Mouse (Mus musculus): ENCODE measurements at regions not wholly inside any gene's neighbourhood (a gene's known extent, or its start where the extent isn't known, plus 50 kb on each side); places are given as distances from the start of the nearest gene placed in this dataset.

- Histone ChIP-seq H3K27ac (ENCODE audit: insufficient read depth, low read depth, low read length) (peak overlapping the region; percentile 80), H3K4me1 (ENCODE audit: control insufficient read depth, insufficient read depth, low read length) (peaks cover 8% of the 10 kb centered on the region), H3K4me3 (ENCODE audit: insufficient read depth, low read length) (no peak overlapping the region)
- TF ChIP-seq CTCF (IDR thresholded peaks at IDR 0.05; ENCODE audit: low read depth, low read length) (no peak), POLR2A (IDR thresholded peaks at IDR 0.05; ENCODE audit: borderline replicate concordance, low read depth, low read length) (no peak)
Observed at GRCm38 (mm10) chr6:106991586-106991985, 191.7 kb upstream of the Crbn start.

DNA sequence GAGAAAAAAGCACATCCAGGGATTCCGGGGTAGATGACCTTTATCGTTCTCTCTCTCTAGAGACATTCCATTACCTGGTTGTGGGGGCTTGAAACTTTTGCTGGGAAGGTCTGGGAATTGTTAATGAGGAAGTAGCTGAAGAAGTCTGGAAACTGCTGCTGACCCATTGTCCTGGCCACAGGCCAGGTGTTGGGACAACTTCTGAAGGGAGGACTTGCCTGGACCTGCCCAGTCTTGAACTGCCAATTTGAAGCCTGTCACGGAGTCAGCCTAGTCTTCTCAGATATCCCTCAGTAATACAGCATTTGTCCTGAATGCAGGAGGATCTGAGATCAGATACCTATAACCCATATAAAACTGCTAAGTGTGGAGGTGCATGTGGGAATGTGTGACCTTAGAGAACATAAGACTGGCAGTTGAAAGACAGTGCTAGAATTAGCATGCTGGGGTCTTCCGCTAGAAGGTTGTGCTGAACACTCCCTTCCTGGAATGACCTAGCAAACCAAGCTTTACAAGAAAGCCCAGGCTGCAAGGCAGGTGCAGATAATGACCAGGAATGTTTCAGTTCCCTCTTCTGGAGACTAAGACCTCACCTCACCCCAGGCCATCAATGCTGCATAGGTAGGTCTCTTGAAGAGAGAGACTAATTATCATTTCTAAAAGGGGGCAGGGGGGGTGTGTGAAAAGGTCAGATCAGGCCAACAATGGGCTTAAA lies 204.7 kb upstream of the Crbn start:
- Histone ChIP-seq H3K4me1 (ENCODE audit: control insufficient read depth, insufficient read depth, low read length) (peaks cover 4% of the 10 kb centered on the region; the same call in 1 of the 2 replicates), H3K4me3 (ENCODE audit: insufficient read depth, low read length) (no peak overlapping the region), H3K27ac (ENCODE audit: insufficient read depth, low read depth, low read length) (no peak overlapping the region)
- no peak for TF ChIP-seq CTCF (IDR thresholded peaks at IDR 0.05; ENCODE audit: low read depth, low read length)
- TF ChIP-seq POLR2A (IDR thresholded peaks at IDR 0.05; ENCODE audit: borderline replicate concordance, low read depth, low read length) = no peak

- TF ChIP-seq POLR2A (IDR thresholded peaks at IDR 0.05; ENCODE audit: borderline replicate concordance, low read depth, low read length) = no peak
- TF ChIP-seq CTCF (IDR thresholded peaks at IDR 0.05; ENCODE audit: low read depth, low read length) = no peak
- Histone ChIP-seq H3K4me1 (ENCODE audit: control insufficient read depth, insufficient read depth, low read length) (no peaks in the 10 kb centered on the region), H3K4me3 (ENCODE audit: insufficient read depth, low read length) (no peak overlapping the region), H3K27ac (ENCODE audit: insufficient read depth, low read depth, low read length) (no peak overlapping the region)
Observed at GRCm38 (mm10) chr6:107010785-107011184, 210.9 kb upstream of the Crbn start.

DNA sequence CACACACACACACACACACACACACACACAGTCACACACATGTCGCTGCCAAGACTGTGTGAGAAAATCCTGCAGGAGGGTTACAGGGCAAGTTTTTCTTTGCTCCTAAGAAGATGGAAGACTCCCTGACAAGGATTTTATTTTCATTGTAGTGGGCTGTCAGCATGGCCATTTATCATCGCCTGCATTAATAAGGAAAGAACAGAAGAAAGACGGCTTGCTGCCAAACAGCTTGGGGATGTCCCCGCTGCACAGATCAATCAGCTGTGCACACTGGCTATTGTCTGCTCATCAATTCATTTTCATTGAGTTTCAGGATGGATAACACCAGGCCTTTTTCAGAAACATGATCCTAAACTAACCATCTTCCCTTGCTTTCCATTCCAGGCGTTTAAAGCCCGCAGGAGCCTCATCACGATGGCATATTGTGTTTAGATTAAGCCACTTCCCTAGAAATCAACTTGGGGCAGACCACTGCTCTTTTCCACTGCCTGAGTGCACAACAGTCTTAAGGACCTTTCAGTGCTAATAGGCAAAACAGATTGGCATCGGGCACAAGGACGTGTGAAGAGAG lies 213.1 kb upstream of the Crbn start:
- H3K4me3 ChIP-seq (ENCODE audit: insufficient read depth, low read length) = no peak overlapping the region
- no peak for TF ChIP-seq POLR2A (IDR thresholded peaks at IDR 0.05; ENCODE audit: borderline replicate concordance, low read depth, low read length)
- no peak for TF ChIP-seq CTCF (IDR thresholded peaks at IDR 0.05; ENCODE audit: low read depth, low read length)
- no peak overlapping the region for H3K27ac ChIP-seq (ENCODE audit: insufficient read depth, low read depth, low read length)
- H3K4me1 ChIP-seq (ENCODE audit: control insufficient read depth, insufficient read depth, low read length) = no peaks in the 10 kb centered on the region

GRCm38 (mm10) chr6:107019126-107019525 lies 219.2 kb upstream of the Crbn start:
- Histone ChIP-seq H3K4me1 (ENCODE audit: control insufficient read depth, insufficient read depth, low read length) (no peaks in the 10 kb centered on the region), H3K27ac (ENCODE audit: insufficient read depth, low read depth, low read length) (no peak overlapping the region), H3K4me3 (ENCODE audit: insufficient read depth, low read length) (no peak overlapping the region)
- TF ChIP-seq CTCF (IDR thresholded peaks at IDR 0.05; ENCODE audit: low read depth, low read length) (no peak), POLR2A (IDR thresholded peaks at IDR 0.05; ENCODE audit: borderline replicate concordance, low read depth, low read length) (no peak)

DNA sequence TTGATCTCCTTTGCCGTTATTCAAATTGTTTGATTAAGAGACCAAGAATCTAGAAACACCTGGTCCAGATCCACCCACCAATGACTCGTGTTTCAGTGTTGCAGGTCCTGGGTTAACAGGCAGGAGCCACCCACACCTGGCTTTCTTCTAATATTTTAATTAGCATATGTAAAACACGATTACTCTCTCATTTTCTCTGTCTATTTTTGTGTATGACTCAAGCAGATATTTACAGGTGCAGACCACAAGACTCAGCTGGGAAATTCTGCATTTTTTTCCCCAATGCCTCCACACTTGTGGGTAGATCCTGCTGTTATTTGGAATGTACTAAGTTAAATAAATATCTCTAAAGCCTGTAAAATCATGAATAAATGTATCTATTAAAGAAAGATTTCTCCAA lies 245.3 kb upstream of the Crbn start:
- Histone ChIP-seq H3K4me1 (ENCODE audit: control insufficient read depth, insufficient read depth, low read length) (no peaks in the 10 kb centered on the region), H3K27ac (ENCODE audit: insufficient read depth, low read depth, low read length) (no peak overlapping the region), H3K4me3 (ENCODE audit: insufficient read depth, low read length) (no peak overlapping the region)
- no peak for TF ChIP-seq CTCF (IDR thresholded peaks at IDR 0.05; ENCODE audit: low read depth, low read length)
- TF ChIP-seq POLR2A (IDR thresholded peaks at IDR 0.05; ENCODE audit: borderline replicate concordance, low read depth, low read length) = no peak

DNA sequence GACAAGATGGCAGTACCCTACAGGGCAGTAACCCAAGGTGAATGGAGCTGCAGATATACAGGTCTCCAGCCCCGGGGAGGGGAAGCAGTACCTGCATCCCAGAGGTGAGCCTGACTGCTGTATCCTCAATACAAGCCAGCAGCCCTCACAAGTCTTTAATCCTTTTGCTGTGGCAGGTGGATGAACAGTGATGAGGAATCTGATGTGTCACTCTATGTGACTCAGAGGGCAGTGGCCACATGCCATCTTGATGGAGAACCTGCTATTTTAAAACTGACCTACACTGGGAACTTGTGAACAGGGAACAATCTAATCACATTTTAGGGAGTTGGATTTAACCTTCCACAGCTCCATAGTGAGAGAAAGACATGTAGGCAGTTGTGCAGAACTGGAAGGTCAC lies 251.7 kb upstream of the Crbn start:
- Histone ChIP-seq H3K4me1 (ENCODE audit: control insufficient read depth, insufficient read depth, low read length) (no peaks in the 10 kb centered on the region), H3K4me3 (ENCODE audit: insufficient read depth, low read length) (no peak overlapping the region), H3K27ac (ENCODE audit: insufficient read depth, low read depth, low read length) (no peak overlapping the region)
- TF ChIP-seq CTCF (IDR thresholded peaks at IDR 0.05; ENCODE audit: low read depth, low read length) (no peak), POLR2A (IDR thresholded peaks at IDR 0.05; ENCODE audit: borderline replicate concordance, low read depth, low read length) (no peak)

DNA sequence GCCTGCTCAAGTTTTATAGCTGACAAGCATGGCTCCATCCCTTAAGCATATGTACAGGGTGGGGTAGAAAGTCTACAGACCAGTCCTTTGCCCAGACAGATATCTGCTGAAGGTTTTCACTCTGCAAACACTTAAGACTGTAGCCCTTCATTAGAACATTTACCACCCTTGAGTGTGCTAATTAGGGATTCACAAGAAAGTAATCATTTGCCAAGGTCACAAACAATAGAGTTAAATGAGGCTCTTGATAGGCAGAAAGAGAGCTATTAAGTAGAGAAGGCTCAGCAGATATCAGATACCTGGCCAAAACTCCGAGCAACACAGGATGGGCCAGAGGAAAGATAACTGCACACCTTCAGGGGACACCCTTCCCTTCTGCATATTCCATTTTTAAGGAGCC lies 252.3 kb upstream of the Crbn start:
- H3K4me1 ChIP-seq (ENCODE audit: control insufficient read depth, insufficient read depth, low read length) = no peaks in the 10 kb centered on the region
- no peak overlapping the region for H3K27ac ChIP-seq (ENCODE audit: insufficient read depth, low read depth, low read length)
- TF ChIP-seq CTCF (IDR thresholded peaks at IDR 0.05; ENCODE audit: low read depth, low read length) (no peak), POLR2A (IDR thresholded peaks at IDR 0.05; ENCODE audit: borderline replicate concordance, low read depth, low read length) (no peak)
- no peak overlapping the region for H3K4me3 ChIP-seq (ENCODE audit: insufficient read depth, low read length)

GRCm38 (mm10) chr6:107059001-107059765 lies 259.3 kb upstream of the Crbn start:
- Histone ChIP-seq H3K27ac (ENCODE audit: insufficient read depth, low read depth, low read length) (no peak overlapping the region), H3K4me3 (ENCODE audit: insufficient read depth, low read length) (no peak overlapping the region), H3K4me1 (ENCODE audit: control insufficient read depth, insufficient read depth, low read length) (no peaks in the 10 kb centered on the region)
- TF ChIP-seq CTCF (IDR thresholded peaks at IDR 0.05; ENCODE audit: low read depth, low read length) (no peak), POLR2A (IDR thresholded peaks at IDR 0.05; ENCODE audit: borderline replicate concordance, low read depth, low read length) (no peak)
